Mouse (Mus musculus) neutrophil, adult 5-6 weeks (primary cell): ENCODE results near the gene Katnal1. TPM values are rescaled to one million over a fixed set of nuclear protein-coding genes. Genes with fewer than 3 reads are reported as not detected.

Experiments
- ATAC-seq: fragments of 151-379, 151-347 bp; 2 replicates; pipeline ENCODE4 v1.8.0; 2017; ENCODE audit warnings: mild to moderate bottlenecking, moderate TSS enrichment; ENCODE audit not compliant: insufficient number of reproducible peaks, poor library complexity, low FRiP score, severe bottlenecking; ENCODE audit errors: extremely low read depth
- total RNA-seq: library from RNA; stranded (forward); fragments of 200-1000 nt; gene quantifications from 2 replicates; pipeline ENCODE4 v1.2.3, GENCODE M21; 2017

Katnal1 gene
- total RNA-seq, 1 experiment from 2014 or later: 5.2 TPM

DNA sequence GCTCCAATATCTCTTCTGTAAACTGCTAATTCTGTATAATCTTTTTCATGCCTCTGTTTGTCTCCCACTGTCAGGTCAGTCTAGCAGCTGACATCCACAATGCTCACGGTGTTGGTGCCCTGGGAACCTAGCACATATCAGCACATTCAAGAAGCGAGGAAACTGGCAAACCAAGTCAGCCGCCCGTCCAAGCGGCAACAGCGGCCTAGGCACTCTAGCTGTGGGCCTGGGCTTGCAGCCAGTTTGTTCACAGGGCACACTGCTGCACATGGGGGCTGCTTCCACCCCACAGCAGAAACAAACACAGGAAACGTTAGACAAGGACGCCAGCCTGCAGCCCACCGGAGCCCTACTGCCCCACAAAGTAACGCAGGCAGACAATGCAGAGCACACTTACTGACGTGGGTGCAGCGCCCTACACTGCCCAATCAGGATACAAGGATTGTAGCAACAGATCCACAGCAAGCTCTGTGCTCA lies 31.1 kb downstream of the Katnal1 start:
- no peak for ATAC-seq

DNA sequence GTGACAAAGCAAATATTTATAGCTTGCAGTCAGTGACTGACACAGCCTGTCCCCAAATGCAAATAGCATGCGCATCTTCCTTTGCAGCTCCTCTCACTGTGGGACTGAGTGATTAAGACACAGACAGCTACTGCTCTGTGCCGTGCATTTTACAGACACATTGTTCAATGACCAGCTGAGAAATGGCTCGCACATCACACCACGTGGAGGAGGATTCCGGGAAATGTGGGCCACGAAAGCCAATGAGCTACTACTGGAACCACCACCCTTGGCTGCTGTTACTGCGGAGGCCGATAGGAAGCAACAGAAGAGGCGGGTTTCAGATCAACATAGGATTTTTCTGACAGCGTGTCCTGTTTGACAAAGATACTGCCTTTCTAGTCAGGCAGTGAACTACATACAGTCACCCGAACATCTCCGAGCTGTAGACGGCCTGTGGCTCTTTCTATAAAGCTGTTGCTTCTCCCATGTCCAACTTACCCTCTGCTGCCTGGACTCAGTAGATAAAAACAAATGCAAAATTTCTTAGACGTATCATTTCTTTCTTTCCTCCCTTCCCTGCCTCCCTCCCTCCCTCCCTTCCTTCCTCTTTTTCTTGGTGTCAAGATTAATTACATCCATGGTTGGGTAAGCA lies 31.9 kb downstream of the Katnal1 start:
- 0 out of 2 replicates have a peak, but pooled peaks have one; percentile 45 for ATAC-seq

GRCm38 (mm10) chr5:148896515-148896914 lies 32.6 kb downstream of the Katnal1 start:
- ATAC-seq: no peak

DNA sequence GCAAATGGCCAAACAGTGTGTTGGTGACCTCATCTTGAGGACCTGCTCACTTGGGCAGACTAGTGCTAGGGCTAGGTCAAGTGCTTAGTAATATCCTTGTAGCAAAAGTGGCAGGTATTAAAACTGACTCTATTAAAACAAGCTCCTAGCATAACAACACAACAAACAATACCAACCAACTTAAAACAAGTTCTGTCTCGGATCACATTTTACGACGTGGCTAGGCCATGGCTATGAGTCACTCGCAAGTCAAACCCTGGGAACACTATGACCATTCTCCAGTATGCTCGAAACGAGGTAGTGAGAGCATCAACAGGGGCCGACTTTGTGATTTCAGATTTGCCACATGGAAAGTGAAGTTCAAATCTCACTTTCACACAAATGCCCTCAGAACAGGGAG lies 33.3 kb downstream of the Katnal1 start:
- ATAC-seq: no peak

- no peak for ATAC-seq
Observed at GRCm38 (mm10) chr5:148895034-148895433, 34.1 kb downstream of the Katnal1 start.

GRCm38 (mm10) chr5:148890237-148890636 lies 38.9 kb downstream of the Katnal1 start:
- ATAC-seq: no peak

DNA sequence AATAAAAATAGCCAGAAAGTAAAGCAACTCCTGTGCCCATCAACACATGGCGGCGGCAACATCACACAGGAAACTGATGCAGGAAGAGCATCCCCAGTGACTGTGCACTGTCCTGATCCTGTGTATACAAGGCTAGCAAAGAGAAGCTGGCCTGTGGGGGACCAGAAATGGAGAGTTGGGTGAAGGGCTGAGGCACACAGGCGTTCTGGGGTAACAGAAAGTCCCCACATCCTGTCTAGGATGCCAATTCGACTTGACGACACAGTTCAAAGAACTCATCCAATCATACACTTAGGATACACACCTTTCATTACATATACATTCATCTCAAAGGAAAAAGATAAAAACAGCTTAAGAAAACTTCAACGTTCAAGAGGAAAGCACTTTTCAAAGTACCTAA lies 41.1 kb downstream of the Katnal1 start:
- ATAC-seq: 0 out of 2 replicates have a peak, but pooled peaks have one; percentile 39

DNA sequence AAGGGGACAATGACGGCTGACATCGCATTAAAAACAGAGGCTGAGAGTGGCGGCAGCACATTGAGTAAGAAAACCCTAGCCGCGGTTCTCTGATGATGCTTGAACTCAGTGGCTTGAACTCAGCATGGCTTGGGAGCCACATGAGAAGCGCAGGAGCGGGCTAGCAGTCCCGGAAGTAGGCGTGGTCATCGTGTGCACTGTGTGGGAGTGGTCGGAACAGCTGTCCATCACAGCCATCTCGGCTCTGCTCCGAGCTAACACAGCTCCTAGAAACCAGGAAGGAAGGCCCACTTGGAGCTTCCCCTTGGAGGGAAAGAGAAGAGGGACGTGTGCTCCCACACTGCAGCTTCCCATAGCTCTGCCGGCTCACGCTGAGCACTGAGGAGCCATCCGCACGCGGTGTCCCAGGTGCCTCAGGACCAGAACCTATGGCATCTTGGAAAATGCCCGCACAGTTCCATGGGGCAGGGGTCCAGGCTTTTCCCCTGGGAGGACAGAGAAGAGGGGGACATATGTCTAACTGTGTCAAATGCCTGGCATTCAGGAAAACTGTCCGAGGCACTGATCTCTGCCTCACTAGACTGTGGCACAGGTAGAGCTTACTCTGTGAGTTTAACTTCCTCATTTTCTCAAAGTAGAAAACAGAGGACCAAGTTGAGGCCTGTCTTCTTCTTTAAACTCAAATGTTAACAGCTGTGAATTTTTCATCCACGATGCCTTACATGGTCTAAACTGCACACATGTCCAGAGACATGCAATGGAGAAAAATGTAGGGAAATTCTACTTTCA lies 43.1 kb downstream of the Katnal1 start:
- ATAC-seq: no peak

GRCm38 (mm10) chr5:148883671-148884070 lies 45.4 kb downstream of the Katnal1 start:
- no peak for ATAC-seq

GRCm38 (mm10) chr5:148879218-148879617 lies 49.9 kb downstream of the Katnal1 start:
- ATAC-seq: no peak

GRCm38 (mm10) chr5:148873116-148873515 lies 56.0 kb downstream of the Katnal1 start:
- ATAC-seq: no peak

DNA sequence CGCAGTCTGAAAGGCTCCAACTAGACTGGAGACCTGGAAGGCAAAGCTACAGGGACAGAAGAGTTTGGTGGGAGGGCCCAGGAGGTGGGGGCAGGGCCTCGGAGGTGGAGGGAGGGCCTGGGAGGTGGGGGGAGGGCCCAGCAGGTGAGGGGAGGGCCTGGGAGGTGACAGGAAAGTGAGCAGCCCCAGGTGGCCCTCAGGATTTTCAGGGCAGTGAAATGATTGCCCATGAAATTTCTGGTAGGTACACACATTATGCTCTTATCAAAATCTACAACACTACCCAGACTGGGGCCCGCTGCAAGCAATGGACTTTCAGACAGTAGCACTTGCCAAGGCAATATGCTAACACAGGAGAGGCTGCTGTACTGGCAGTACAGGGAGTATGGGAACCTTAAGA lies 59.5 kb downstream of the Katnal1 start:
- ATAC-seq: no peak

GRCm38 (mm10) chr5:148867766-148868165 lies 61.4 kb downstream of the Katnal1 start:
- ATAC-seq: peak; percentile 25; the same call in 1 of the 2 replicates

- ATAC-seq: no peak
Observed at GRCm38 (mm10) chr5:148867171-148867570, 61.9 kb downstream of the Katnal1 start.

- ATAC-seq: peak; percentile 89
Observed at GRCm38 (mm10) chr5:148866571-148866970, 62.5 kb downstream of the Katnal1 start.

DNA sequence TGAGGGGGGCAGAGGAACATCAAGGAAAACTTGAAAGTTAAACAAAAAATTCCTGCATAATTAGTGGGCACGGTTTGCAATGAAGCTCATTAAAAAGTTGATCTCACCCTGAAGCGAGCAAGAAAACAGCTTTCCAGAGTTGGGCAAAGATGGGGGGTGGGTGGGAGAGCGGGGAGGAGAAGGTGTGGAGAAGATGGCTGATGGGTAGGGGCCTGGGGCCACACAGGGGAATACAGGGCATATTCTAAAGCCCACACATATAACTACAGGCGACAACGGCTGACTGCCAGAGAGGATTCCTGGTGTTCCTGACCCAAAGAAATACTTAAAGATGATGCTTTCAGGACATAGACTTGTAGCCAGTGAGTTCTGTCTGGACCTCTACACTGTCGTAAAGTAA lies 65.7 kb downstream of the Katnal1 start:
- no peak for ATAC-seq

DNA sequence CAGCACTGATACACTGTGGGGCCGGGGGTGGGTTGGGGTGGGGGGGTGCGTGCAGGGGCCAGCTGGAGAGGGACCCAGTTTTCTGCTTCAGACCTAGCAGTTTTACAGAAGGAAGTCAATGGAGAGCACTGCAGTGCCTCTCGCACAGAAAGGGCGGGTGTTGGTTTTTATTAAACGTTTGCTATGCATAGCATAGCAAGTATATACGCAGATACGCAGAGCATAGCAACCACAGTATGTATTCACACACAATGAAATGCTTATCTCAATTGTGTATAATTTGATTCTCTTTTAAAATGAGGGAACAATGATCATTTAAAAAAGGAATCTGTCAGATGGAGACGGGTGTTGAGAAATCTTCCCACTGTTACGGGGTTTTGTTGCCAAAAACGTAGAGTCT lies 66.3 kb downstream of the Katnal1 start:
- no peak for ATAC-seq

- no peak for ATAC-seq
Observed at GRCm38 (mm10) chr5:148862136-148862535, 67.0 kb downstream of the Katnal1 start.

DNA sequence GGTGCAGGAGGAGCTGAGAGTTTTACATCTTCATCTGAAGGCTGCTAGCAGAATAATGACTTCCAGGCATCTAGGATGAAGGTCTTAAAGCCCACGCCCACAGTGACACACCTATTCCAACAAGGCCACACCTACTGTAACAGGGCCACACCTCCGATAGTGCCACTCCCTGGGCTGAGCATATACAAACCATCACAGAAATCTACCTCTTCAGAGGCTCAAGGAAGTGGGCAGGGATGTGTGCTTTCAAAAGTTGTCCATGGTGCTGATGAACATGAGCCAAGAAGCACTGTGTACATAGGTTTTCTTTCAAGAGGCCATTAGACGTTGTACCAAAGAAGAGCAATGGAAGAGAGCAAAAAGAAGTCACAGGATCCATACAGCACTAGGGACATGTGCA lies 71.6 kb downstream of the Katnal1 start:
- ATAC-seq: no peak

DNA sequence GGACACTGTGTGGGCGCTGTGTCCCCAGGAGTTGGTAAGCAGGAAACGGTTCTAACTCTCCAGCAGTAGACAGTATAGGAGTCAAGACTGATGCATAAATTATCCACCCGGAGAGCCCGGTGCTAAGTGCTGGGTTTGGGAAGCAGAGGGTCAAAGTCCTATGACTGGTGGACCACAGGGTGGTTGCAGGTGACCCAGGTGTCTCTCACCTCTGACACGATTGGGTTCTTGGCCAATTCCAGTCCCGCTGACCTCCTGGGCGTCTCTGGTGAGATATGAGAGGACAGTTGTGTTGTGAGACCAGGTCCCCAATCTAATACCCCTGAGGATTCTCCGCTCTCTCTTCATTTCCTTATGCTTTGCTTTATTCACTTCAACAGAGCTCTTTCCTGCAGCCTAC lies 74.1 kb downstream of the Katnal1 start:
- no peak for ATAC-seq
